In the genomic region with DNA sequence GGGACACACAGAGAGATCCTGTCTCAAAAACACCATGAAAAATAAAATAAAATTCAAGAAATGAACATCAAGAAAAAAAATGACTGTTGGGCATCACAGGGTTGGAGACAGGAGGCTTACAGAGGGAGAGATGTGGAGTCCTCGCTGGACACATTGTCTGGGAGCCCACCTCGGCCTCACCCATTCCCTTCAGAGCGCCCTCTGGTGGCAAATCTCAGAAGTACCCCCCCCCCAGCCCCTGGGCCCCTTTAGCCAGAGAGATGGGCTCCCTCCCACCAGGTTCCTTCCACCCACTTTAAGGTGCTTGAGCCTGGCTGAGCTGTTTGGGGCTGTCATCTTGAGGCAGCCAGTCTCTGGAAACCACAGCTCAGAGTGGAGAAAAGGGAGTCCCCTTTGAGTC, we compare ENCODE assay signal across 18 mouse cellular contexts.
DNase-seq lines count a peak whose midpoint lies in the region; ATAC-seq and TF ChIP-seq lines count a peak whose summit lies in the region.
"Had no signal": no experiment of that assay in that cellular context is flagged by ENCODE, and none has a peak within 500 bp of the region (broad histone marks: within the 10 kb centered on the region; RNA-seq: fewer than 3 reads in every experiment).

No protein-coding gene starts in this region.

- H3K4me1 ChIP-seq in forebrain, embryonic 10.5 days, result peaks cover 64% of the 10 kb centered on the region
- peaks cover 45% of the 10 kb centered on the region for H3K4me1 ChIP-seq in forebrain, embryonic 12.5 days
- H3K4me1 ChIP-seq in testis, adult 2 months (ENCODE audit: control insufficient read depth, insufficient read depth, low read length), result no peaks in the 10 kb centered on the region
- H3K4me1 ChIP-seq: liver, embryonic 13.5 days had no signal

- peak; percentile 44 for TF ChIP-seq CTCF in left cerebral cortex, adult 2 months (IDR thresholded peaks at IDR 0.05)
- peak; percentile 43; the same call in 1 of the 2 replicates for TF ChIP-seq CTCF in testis, adult 2 months (IDR thresholded peaks at IDR 0.05; ENCODE audit: control insufficient read depth, insufficient read depth, insufficient replicate concordance, low read depth, low read length)

- H3K9ac ChIP-seq in forebrain, embryonic 12.5 days, result no peak overlapping the region
- H3K9ac ChIP-seq: embryonic facial prominence, embryonic 12.5 days; liver, embryonic 13.5 days; neural tube, embryonic 13.5 days had no signal

- intact Hi-C loops in left cerebral cortex, adult 2 months (cut with DNase I), result no loop called here

- peak; percentile 22 for DNase-seq in forebrain, embryonic 10.5 days (ENCODE audit: extremely low spot score, low spot score)
- no peak for DNase-seq in left cerebral cortex, adult 2 months (ENCODE audit: extremely low spot score in 1 of 2, low spot score in 2 of 2)
- no peak for DNase-seq in left cerebral cortex, adult 11 months (ENCODE audit: low spot score)
- no peak for DNase-seq in testis, postnatal 14 days (ENCODE audit: low spot score)
- no peak for DNase-seq in natural killer cell, adult 2 months (ENCODE audit: low spot score in 2 of 2)
- DNase-seq in right cerebral cortex, postnatal 14 days, result no peak
- DNase-seq: adrenal gland, postnatal 36 days; cerebellum, adult 9-11 months; kidney, postnatal 10 days; left cerebral cortex, postnatal 4 days; liver, embryonic 13.5 days had no signal

- no peak overlapping the region for H3K4me3 ChIP-seq in forebrain, embryonic 10.5 days
- no peak overlapping the region for H3K4me3 ChIP-seq in forebrain, embryonic 12.5 days (replicated peaks)
- H3K4me3 ChIP-seq in left cerebral cortex, adult 2 months, result no peak overlapping the region
- H3K4me3 ChIP-seq in testis, adult 2 months (ENCODE audit: control insufficient read depth, low read depth, low read length), result no peak overlapping the region
- H3K4me3 ChIP-seq: embryonic facial prominence, embryonic 12.5 days; liver, embryonic 13.5 days; neural tube, embryonic 13.5 days had no signal

- ATAC-seq in forebrain, embryonic 12.5 days (ENCODE audit: low FRiP score), result no peak
- ATAC-seq: midbrain, embryonic 16.5 days had no signal

- H3K4me2 ChIP-seq in forebrain, embryonic 12.5 days, result no peak overlapping the region
- H3K4me2 ChIP-seq: embryonic facial prominence, embryonic 12.5 days; liver, embryonic 13.5 days; neural tube, embryonic 13.5 days had no signal

- no peaks in the 10 kb centered on the region for H3K36me3 ChIP-seq in forebrain, embryonic 10.5 days (replicated peaks)
- H3K36me3 ChIP-seq in forebrain, embryonic 12.5 days (replicated peaks), result no peaks in the 10 kb centered on the region
- no peaks in the 10 kb centered on the region for H3K36me3 ChIP-seq in testis, adult 2 months (ENCODE audit: control insufficient read depth, insufficient read depth, low read length)
- H3K36me3 ChIP-seq: embryonic facial prominence, embryonic 12.5 days; liver, embryonic 13.5 days; neural tube, embryonic 13.5 days had no signal

- peak overlapping the region; percentile 60 for H3K27ac ChIP-seq in forebrain, embryonic 10.5 days
- no peak overlapping the region for H3K27ac ChIP-seq in forebrain, embryonic 12.5 days
- no peak overlapping the region for H3K27ac ChIP-seq in left cerebral cortex, adult 2 months
- no peak overlapping the region for H3K27ac ChIP-seq in testis, adult 2 months (ENCODE audit: control insufficient read depth, insufficient read depth, low read depth, low read length)
- H3K27ac ChIP-seq: embryonic facial prominence, embryonic 12.5 days; liver, embryonic 13.5 days; macrophage; neural tube, embryonic 13.5 days had no signal

- H3K9me3 ChIP-seq in forebrain, embryonic 10.5 days, result no peaks in the 10 kb centered on the region
- no peaks in the 10 kb centered on the region for H3K9me3 ChIP-seq in forebrain, embryonic 12.5 days
- H3K9me3 ChIP-seq: embryonic facial prominence, embryonic 12.5 days; liver, embryonic 13.5 days; neural tube, embryonic 13.5 days had no signal

- WGBS in forebrain, embryonic 10.5 days, result 23% methylated on average over 3 of the region's 3 CpGs
- WGBS in forebrain, embryonic 12.5 days, result 32% methylated on average over 3 of the region's 3 CpGs

- no peaks in the 10 kb centered on the region for H3K27me3 ChIP-seq in forebrain, embryonic 10.5 days (ENCODE audit: poor library complexity, severe bottlenecking)
- H3K27me3 ChIP-seq in forebrain, embryonic 12.5 days, result peaks cover 13% of the 10 kb centered on the region; the same call in 1 of the 2 replicates
- no peaks in the 10 kb centered on the region for H3K27me3 ChIP-seq in testis, adult 2 months (ENCODE audit: control insufficient read depth, insufficient read depth, low read length)
- H3K27me3 ChIP-seq: CH12.LX; embryonic facial prominence, embryonic 12.5 days; liver, embryonic 13.5 days; neural tube, embryonic 13.5 days had no signal

- TF ChIP-seq POLR2A in testis, adult 2 months (IDR thresholded peaks at IDR 0.05; ENCODE audit: control insufficient read depth, low read depth, low read length), result no peak
